Mouse (Mus musculus) E14TG2a.4 (cell line): Measurements from ENCODE around the gene Decr2.

Experiments
- CTCF ChIP-seq: conservative IDR thresholded peaks from 2 replicates; pipeline ENCODE4 v1.5.1; 2014; ENCODE audit warnings: low read length
- POU5F1 ChIP-seq: IDR thresholded peaks from 2 replicates; pipeline ENCODE4 v1.6.1; 2014; ENCODE audit warnings: low read length, borderline replicate concordance

DNA sequence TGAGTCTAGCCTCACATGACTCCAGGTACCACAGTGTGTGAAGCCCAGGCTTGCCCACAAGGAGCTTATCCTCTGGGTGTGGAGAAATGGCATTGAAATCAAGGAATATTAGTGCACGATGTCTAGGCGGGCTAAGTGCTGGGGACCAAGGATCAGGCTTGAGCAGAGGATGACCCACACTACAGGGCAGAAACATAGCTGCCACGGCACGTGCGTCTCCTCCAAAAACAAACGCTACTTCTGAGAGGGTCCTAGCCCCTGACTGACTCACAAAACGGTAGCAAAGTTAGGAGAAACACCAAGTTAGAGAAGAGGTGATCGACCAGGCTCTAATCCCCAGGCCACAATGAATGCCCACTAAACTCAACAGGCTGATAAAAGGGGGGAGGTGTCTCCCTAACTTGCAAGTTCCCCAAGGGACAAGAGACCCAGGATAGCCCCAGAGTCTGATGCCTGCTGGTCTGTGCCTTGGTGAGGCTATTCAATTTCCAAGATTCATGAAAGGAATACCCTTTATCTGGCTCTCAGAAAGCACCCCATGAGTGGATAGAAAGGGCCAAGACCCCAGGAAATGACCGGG, 4.5 kb upstream of the Decr2 start:
- TF ChIP-seq CTCF (no peak), POU5F1 (no peak)
